Mouse (Mus musculus) embryonic fibroblast, embryonic 13.5 days (primary cell): Measurements from ENCODE around the gene Tap1.

ENCODE experiments used
- CTCF ChIP-seq: IDR thresholded peaks from 2 replicates; pipeline ENCODE4 v1.5.1; 2011; ENCODE audit warnings: mild to moderate bottlenecking, control low read depth, low read length, moderate library complexity, borderline replicate concordance; ENCODE audit not compliant: insufficient read depth
- POLR2A ChIP-seq: IDR thresholded peaks from 2 replicates; pipeline ENCODE4 v1.6.1; 2011; ENCODE audit warnings: low read depth, mild to moderate bottlenecking, control low read depth, low read length, moderate library complexity

GRCm38 (mm10) chr17:34211746-34212365 is 24.5 kb downstream of the Tap1 start:
- TF ChIP-seq CTCF (no peak), POLR2A (no peak)
